Mouse (Mus musculus) MEL-GATA-1-ER (cell line): ENCODE measurements around the gene Efcab1.
"Not testable (repeated sequence)": the region's sequence is repeated elsewhere in the genome, so short reads cannot be mapped to it uniquely, and the experiment has no call there.

ENCODE experiments used
- DNase-seq: peaks from one replicate; pipeline ENCODE4 v3.0.0-alpha.2; 2012; ENCODE audit warnings: low read depth; ENCODE audit errors: extremely low read depth

The Efcab1 gene

DNA sequence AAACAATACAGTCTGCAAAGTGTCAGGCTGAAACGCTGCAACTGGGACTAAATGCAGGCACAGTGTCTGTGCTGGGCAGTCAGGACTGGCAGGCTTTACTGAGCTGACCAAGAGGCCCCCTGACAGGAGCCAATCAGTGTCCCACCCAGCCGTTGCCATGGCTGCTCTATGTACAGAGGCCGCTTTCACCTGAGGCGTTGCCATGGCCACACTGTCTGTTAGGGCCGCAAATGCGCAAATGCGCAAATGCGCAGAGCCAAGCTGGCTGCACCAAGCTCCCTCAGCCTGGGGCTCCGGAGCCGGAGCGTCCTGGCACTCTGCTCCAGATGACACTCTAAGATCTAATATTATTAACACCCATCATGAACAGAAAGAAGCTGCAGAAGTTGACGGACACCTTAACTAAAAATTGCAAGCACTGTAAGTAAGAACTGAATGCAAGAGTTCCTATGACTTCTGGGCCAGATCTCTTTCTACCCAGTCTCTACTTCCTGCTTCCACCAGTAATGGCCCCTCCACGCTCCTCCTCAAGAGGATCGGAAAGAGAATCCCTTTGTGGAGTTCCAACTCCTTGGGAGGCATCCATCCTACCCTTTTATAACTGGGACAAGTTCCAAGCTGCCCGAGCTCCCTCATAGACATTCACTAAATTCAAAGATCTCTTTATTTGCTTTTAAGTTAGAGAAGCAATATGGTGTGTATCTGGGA is at the start of gene Efcab1:
TSS of gene Efcab1 (plus strand) at position 214 of the 708 bp plus-strand sequence.
- no peak for DNase-seq

DNA sequence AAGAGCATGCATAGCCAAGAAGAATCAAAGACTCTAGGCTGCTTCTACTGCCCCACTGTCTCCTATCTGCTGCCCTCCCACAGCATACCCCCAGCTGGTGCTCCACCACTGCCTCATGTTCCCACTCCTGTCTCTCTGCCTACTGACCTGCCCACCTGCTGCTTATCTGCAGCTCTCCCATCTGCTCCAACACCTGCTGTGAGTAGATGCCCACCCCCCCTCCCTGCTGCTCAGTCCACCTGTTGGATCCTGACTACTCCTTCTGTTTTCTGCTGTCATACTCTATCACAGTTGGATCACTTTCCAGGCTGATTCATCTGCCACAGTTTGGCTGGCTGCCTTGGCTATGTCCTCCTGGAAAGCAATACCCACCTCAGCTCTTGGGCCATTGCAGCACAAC is 47.0 kb upstream of the Efcab1 start:
- no peak for DNase-seq

DNA sequence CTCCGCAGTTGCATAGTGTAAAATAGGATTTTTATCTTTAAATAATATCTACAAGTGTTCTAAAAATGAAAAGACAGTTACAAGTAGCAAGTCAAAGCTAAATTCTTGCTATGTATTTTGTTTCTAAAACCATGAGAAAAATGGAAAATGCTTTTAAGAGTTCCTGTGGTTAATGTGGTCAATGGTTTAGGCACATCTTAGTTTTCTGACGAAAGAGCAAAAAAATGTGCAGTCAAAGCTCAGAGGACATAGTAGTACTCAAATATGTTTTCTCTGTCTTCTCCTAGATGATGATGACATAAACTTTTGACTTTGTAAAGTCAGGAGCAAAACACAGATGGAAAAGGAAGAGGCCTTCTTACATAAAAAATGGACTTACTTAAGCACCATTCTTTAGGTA is 21.5 kb upstream of the Efcab1 start:
- no peak for DNase-seq

DNA sequence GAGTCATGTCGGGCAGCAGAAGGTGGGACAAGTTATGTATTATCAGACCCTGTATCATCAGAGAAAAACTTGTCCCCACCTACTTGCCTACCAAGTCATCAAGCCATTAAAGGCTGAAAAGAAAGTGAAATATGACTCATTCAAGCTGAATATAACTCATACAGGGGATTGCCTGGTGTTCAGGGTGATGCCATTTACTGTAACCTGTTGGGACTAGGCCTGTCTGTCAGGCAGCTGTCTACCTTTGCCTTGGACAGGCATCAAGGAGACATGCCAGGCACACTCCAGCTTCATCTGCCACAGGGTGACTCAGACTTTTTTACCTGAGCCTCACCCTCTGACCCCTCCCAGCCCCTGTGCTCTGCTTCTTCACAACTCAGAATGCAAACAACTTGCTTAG is 21.0 kb upstream of the Efcab1 start:
- DNase-seq: no peak

DNA sequence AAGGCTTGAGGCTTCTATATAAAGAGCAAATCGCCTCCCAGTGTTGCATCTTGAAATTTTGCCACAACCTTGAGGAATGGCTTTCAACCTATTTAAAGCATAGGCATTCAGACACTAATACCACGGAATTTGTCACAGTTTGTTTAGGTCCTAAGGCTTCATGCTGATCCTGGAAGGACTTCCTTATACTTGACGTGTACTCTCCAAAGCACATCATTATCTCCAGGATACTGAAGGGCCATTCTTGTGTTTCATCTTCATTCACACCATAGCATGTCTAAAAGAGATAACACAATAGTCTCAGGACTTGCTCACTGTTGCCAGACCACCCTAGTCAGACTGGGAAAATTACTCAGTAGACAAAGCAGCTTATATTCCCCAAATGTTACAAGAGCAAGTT is 13.9 kb upstream of the Efcab1 start:
- DNase-seq: no peak

DNA sequence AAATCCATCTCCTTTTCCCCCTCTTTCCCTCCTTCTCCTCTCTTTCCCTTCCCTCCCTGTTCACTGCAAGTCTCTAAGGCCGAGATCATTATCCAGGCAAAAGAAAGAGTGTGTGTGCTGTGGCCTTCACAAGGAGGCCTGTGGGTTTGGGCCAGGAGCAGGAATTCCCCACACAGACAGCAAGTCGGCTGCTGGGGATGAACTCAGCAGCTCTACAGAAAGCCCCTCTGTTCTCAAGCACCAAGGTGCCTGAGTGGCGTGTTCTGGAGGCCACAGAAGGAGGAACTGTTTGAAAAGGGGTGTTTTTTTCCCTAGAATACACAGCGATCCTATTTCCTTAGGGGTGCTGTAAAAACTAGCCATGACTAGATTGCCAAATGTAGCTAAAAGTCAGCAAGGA is 12.5 kb upstream of the Efcab1 start:
- no peak for DNase-seq

DNA sequence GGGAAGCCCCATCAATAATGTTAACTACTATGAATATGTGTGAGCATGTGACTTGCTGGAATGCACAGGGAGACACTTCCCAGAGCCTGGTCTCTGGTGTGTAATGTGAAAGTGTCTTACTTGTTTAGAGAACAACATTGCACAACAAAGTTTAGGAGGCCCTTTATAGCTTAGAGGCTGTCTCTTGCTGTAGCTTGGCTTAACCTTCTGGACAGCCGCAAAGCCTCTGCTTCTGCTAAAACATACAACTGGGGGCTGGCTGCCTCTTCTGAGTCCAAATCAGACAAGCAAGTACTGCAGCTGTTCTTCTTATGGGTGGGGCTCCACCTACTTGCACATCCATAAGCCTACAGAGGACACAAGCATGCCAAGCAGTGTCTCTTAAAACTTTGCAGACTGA is 11.7 kb upstream of the Efcab1 start:
- DNase-seq: no peak

DNA sequence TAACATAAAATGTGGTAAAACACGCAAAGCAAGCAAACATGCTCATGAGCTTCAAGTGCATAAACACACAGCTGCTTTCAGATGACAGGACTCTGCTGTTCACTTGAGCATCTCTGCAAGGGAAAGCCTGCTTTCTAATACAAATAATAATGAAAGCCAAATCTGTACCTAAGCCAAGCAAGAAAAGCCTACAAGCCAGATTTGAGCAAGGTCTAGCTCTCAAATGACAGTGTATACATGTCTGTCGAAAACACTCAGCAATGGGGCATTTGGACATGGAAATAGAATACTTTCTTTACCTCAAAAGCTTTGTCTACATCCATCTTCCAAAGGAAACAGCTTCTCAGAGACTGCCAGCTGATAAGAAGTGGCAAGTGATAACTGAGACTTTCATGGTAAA is 10.9 kb upstream of the Efcab1 start:
- DNase-seq: no peak

DNA sequence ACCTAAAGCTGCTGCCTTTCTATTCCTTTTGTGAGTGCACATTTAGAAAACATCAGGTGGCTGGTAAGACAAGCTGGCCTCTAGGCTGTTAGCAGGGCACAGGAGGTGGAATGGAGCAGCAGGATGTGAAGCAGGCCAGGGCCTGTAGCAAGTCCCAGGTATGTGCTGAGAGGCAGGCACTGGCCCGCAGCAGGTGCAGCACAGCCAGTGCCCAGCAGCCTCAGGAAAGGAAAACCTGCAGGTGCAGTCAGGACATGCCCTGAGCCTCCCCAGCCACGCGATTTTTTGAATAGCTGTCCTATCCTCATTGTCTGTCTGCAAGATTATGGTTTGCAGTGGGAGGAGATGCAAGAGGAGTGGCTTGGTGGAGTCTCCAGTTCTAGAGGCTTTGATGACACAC is 24.3 kb downstream of the Efcab1 start:
- not testable (repeated sequence) for DNase-seq

DNA sequence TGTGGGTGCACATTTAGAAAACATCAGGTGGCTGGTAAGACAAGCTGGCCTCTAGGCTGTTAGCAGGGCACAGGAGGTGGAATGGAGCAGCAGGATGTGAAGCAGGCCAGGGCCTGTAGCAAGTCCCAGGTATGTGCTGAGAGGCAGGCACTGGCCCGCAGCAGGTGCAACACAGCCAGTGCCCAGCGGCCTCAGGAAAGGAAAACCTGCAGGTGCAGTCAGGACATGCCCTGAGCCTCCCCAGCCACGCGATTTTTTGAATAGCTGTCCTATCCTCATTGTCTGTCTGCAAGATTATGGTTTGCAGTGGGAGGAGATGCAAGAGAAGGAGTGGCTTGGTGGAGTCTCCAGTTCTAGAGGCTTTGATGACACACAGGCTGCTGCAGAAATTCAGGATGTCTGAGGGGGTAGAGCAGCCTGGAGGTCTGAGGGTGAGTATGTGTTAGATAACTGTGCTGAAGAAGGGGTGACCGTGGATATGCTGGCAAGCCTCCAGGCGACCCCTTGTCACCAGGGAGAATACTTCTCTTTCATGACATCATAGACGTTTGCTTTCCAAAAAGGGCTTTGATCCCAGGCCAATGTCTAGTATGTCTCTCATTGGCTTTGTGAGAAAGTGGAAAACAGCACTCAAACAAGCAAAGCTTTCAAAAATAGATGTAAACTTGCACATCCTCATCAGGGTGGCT is 30.2 kb downstream of the Efcab1 start:
- DNase-seq: not testable (repeated sequence)

DNA sequence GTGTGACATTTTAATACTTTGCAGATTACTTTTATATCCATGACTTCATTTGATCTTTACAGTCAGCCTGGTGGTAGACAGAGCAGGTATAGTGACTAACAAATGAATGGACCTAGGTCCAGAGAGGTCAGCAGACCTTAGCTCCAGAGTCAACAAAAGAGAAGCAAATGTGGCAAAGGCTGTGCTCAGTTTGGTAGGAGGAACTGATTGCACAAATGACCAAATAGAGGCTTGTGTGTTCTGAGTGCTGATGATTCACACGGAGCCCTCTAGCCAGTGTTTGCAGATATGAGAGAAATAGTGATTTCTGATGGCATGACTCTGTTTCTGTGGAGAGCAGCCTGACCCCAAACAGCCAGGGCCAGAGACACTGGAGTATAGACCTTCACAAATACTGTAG is 33.1 kb downstream of the Efcab1 start:
- no peak for DNase-seq

DNA sequence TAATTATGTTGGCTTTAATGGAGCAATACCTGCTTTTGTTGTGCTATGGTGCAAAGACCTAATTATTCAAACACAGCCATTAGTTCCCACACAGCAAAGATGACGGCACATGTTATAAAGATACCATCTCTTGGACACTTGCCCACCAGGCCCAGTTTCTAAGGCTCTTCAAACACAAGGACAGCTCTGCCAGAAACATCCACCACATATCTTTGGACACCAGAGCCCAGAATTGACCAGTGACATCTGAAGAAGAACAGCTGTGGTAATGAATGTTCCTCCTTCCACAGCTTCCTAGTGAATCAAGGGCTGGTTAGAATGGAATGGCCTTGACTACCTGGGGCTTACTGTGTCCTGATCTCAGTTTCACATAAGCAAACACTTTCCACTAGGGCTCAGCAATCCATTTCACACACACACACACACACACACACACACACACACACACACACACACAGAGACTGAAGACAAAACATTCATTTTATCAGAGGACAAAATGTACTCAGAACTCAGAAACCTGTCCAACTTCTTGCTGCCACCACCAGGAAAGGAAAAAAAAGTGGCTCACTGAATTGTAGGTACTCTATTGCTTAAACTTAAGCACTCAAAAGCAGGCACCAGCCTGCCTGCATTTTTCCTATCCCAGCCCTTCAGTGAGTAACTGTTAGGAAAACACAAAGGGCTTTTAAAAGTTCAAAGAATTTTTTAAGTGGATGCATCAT is 33.7 kb downstream of the Efcab1 start:
- DNase-seq: no peak

DNA sequence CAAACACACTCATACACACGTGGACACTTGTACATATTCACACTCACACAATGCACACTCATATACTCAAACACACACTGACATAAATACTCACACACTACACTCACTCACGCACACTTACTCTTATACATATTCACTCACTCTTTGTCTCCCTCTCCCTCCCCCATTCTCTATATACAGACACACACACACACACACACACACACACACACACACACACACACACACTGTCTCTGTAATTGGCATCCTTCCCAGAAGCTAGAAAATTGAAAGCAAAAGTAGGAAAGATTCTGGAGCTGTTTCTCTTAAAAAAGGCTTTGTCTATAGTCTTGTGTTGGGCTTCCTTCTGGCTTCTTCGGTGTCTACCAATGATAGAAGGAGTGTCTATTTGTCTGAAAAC is 34.5 kb downstream of the Efcab1 start:
- no peak for DNase-seq

DNA sequence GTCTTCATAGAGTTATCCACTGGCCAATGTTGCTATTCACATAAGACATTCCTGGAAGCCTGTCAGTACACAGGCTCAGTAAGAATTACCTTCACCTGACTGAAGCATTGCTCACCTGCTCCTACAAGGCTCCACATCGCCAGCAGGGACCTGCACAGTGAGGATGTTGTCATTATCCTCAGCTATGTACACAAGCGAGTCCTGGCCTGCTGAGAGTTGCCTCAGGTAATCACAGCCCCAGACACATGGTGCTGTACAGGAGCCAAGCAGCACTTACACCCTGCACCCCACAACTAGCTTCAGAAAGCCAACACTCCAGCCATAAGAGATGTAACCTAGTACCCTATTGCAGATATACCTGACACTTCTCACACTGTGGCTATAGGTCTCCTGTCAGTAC is 37.1 kb downstream of the Efcab1 start:
- DNase-seq: no peak

DNA sequence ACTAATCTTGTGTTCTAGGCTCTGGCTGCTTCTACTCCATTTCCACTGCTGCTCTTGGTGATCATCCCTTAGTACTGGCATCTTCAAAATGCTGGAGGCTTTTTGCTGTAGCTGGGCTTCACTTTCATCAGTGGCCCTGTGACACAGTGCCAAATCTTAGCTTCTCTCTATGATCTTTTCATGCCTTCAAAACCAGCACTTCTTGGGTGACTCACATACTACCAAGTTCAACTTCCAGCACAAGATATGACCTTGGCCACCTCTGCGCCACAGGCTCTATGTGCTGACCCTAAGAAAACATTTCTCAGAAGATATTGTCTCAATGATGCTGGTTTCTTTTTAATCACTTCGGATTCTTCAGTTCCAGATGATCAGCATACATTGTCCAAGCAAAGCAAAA is 41.2 kb downstream of the Efcab1 start:
- DNase-seq: not testable (repeated sequence)

DNA sequence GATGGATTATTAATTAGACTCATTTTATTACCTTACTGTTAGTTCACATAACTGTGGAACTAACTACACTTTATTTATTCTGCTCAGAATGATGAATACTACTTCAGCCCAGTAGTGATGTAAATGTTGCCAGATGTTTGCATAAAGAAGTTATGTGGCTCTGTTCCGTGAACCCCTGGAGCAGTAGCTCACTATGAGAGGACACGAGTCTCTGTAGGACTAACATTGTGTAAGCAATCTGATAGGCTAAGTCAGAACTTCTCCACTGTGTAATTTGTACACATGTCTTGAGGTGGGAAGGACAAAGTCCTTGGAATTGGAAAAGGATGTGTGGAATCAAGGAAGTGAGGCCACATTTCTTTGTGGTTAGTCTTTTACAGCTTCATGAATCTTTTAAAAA is 45.5 kb downstream of the Efcab1 start:
- DNase-seq: no peak

DNA sequence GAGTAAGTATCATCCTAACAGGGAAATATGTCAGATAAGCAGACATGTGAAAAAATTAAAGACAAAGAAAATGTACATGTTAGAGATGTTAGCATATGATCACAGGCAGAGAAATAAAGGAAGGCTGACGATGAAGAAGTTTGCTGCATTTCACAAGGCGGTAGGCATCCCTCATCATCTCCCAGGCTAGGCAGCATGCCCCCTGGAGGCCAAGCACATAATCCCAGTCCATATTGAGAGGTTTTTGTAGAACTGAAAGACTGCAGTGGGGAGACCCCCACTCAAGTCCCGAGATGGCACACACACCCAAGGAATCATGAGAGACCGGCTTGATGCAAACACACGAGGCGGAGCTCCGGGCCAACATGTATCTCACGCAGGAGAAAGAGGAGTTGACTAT is 53.3 kb downstream of the Efcab1 start:
- no peak for DNase-seq

DNA sequence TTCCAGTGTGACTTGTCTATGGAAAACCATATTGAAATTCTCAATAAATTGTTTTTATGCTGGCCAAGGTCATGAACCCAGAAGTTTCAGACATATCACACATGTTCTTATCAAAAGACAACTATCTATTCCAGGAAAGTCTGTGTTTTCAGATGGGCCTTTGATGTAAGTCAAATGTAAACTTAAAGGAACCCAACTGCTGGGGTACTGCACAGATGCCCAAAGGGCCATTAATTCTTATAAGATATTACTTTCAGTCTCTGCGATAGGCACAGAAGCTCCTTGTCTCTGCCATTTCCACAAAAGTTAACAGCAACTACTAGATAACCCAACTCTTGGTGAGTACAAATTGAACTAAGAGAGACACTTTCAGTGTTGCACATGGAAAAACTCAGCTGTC is 67.3 kb downstream of the Efcab1 start:
- no peak for DNase-seq

DNA sequence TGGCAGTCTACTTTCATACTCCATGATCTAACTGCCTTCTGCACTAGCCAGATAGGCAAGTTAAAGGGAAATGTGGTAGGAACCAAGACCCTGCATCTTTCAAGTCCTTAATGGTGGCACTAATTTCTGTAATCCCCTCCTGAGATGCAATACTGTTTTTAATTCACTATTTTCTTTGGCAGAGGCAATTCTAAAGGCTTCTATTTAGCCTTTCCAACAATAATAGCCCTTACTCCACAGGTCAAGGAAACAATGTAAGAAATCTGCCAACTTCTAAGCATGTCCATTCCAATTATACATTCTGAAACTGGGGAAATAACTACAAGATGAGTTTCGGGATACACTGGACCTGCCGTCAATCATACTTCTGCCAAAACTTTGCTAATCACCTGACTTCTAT is 72.8 kb downstream of the Efcab1 start:
- no peak for DNase-seq

DNA sequence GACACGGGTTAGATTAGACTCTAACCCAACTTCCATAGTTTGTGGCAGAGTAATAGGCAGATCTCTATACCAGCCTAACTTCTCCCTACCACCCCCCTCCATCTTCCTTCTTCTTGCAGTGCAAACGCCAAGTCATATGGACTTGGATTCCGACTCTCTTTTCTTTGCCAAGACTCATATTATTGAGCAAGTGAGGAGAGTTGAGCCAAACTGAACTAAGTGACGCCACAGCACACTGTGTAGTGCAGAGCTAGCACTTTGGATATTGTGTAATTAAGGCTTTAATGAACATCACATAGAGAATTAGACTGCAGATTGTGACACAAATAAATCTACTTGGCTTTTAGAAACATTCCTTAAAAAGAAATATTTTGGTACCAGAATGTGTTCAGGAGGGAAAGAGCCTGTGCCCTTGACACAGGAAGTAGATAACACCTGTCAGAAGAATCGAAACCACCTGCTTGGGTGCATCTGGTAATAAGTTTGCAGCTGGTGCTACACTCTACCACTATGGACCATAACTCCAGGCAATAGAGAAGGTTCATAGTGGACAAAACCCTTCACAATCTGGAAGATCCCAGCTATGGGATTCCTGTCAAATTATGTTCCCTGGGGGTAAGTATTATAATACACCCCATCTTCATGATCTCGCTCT is 83.3 kb downstream of the Efcab1 start:
- no peak for DNase-seq

DNA sequence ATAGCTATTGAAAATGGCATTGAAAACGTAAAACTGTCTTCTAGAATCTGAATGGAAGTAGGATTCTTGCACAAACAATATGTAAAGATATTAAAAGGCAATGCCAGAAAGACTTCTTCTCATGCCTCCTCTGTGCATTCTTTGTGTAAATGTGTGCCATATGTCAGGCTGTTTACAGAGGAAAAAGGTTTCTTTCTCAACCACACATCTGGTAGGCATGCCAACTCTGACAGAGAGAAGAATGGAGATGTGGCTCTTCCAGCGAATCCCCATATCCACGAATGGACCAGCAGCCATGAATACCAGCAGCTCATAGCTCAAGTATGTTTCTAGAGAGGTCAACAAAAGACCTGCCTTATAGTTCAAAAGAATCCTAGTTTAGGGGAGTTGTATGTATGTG is 84.6 kb downstream of the Efcab1 start:
- no peak for DNase-seq

DNA sequence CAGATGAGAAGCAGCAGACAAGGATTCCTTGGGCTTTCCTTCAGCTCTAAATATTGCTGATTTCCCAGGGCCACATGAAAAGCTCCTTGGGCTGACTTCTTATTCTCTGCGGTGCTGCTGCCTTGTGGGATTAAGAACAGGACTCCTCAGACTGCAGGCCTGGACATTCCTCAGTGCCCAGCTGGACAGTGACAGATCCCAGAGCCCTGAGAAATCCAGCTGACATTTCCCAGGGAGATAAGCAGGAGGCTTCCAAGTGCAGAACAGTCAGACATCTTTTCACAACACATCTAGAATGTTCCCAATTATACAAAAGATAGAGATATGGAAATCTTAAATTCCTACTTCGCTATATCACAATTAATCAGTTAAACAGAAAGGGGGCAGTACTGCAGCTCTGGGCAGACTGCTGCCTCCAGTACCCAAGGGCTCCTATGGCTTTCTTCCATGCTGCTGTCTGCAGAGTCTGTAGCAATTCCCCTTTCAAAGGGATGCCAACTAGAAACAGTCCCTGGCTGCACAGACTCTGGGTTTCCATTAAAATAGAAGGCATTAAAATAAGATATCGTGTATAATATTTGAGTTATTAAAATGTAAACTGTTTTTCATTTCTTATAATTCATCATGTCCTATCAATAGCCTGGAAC is 86.2 kb downstream of the Efcab1 start:
- DNase-seq: no peak
